Mouse (Mus musculus): Measurements from ENCODE around the gene Fbxo27. TPM values are rescaled to one million over a fixed set of nuclear protein-coding genes. Genes with fewer than 3 reads are reported as not detected.

Fbxo27 gene
- total and polyA plus RNA-seq, 3 experiments = not detected

- Histone ChIP-seq H3K4me1 (ENCODE audit: control insufficient read depth in 1 of 2, insufficient read depth in 2 of 2, low read length in 2 of 2) (no peaks in the 10 kb centered on the region), H3K27ac (ENCODE audit: control insufficient read depth, low read depth, low read length) (no peak overlapping the region), H3K36me3 (ENCODE audit: control insufficient read depth in 1 of 2, insufficient read depth in 2 of 2, low read length in 2 of 2) (no peaks in the 10 kb centered on the region), H3K4me3 (ENCODE audit: control insufficient read depth in 1 of 2, insufficient read depth in 1 of 2, low read depth in 2 of 2, low read length in 2 of 2) (no peak overlapping the region), H3K27me3 (ENCODE audit: control insufficient read depth in 1 of 2, insufficient read depth in 2 of 2, low read length in 2 of 2) (no peaks in the 10 kb centered on the region), H3K9me3 (replicated peaks; ENCODE audit: insufficient read depth, low read length) (no peaks in the 10 kb centered on the region), H3K9ac (ENCODE audit: control insufficient read depth, low read depth, low read length, poor library complexity, severe bottlenecking) (no peak overlapping the region), H3K79me2 (ENCODE audit: control insufficient read depth, insufficient read depth, low read length, poor library complexity) (no peaks in the 10 kb centered on the region)
- no peak for DNase-seq (ENCODE audit: low read depth, low spot score)
- TF ChIP-seq ETS1 (IDR thresholded peaks at IDR 0.05; ENCODE audit: low read depth, low read length) (no peak), GABPA (IDR thresholded peaks at IDR 0.05; ENCODE audit: low read depth, low read length) (no peak), POLR2A (IDR thresholded peaks at IDR 0.05; ENCODE audit: control insufficient read depth in 1 of 2, insufficient read depth in 1 of 2, low read depth in 1 of 2, low read length in 2 of 2, poor library complexity in 1 of 2) (no peak), RAD21 (IDR thresholded peaks at IDR 0.05; ENCODE audit: low read depth, low read length) (no peak), MEF2A (IDR thresholded peaks at IDR 0.05; ENCODE audit: extremely low read depth, insufficient replicate concordance, low read depth, low read length, poor library complexity, severe bottlenecking) (no peak), MXI1 (IDR thresholded peaks at IDR 0.05; ENCODE audit: low read depth, low read length) (no peak), JUND (IDR thresholded peaks at IDR 0.05; ENCODE audit: low read depth, low read length) (no peak), ZKSCAN1 (IDR thresholded peaks at IDR 0.05; ENCODE audit: low read depth, low read length) (no peak), CHD2 (IDR thresholded peaks at IDR 0.05; ENCODE audit: low read length) (no peak), MAFK (IDR thresholded peaks at IDR 0.05; ENCODE audit: borderline replicate concordance, low read depth, low read length) (no peak), ELF1 (IDR thresholded peaks at IDR 0.05; ENCODE audit: low read depth, low read length) (no peak), E2F4 (IDR thresholded peaks at IDR 0.05; ENCODE audit: borderline replicate concordance, low read depth, low read length) (no peak), MYC (IDR thresholded peaks at IDR 0.05; ENCODE audit: low read depth, low read length) (no peak), TAL1 (IDR thresholded peaks at IDR 0.05; ENCODE audit: low read length) (no peak), RCOR1 (IDR thresholded peaks at IDR 0.05; ENCODE audit: low read depth, low read length) (no peak), MYB (IDR thresholded peaks at IDR 0.05; ENCODE audit: low read depth, low read length) (no peak), ZNF384 (IDR thresholded peaks at IDR 0.05; ENCODE audit: low read depth, low read length) (no peak), NRF1 (IDR thresholded peaks at IDR 0.05; ENCODE audit: insufficient read depth, low read depth, low read length, poor library complexity, severe bottlenecking) (no peak), NELFE (IDR thresholded peaks at IDR 0.05; ENCODE audit: low read depth, low read length) (no peak)
Observed at GRCm38 (mm10) chr7:28724613-28725012, 32.0 kb downstream of the Fbxo27 start.

GRCm38 (mm10) chr7:28726600-28726999 is 34.0 kb downstream of the Fbxo27 start:
- Histone ChIP-seq H3K36me3 (ENCODE audit: control insufficient read depth in 1 of 2, insufficient read depth in 2 of 2, low read length in 2 of 2) (no peaks in the 10 kb centered on the region), H3K79me2 (ENCODE audit: control insufficient read depth, insufficient read depth, low read length, poor library complexity) (no peaks in the 10 kb centered on the region), H3K27me3 (ENCODE audit: control insufficient read depth in 1 of 2, insufficient read depth in 2 of 2, low read length in 2 of 2) (no peaks in the 10 kb centered on the region), H3K4me3 (ENCODE audit: control insufficient read depth in 1 of 2, insufficient read depth in 1 of 2, low read depth in 2 of 2, low read length in 2 of 2) (peak overlapping the region; percentile 48 to 50; a peak in 3 of 4 replicates), H3K4me1 (ENCODE audit: control insufficient read depth in 1 of 2, insufficient read depth in 2 of 2, low read length in 2 of 2) (no peaks in the 10 kb centered on the region), H3K9me3 (replicated peaks; ENCODE audit: insufficient read depth, low read length) (no peaks in the 10 kb centered on the region), H3K27ac (ENCODE audit: control insufficient read depth, low read depth, low read length) (no peak overlapping the region), H3K9ac (ENCODE audit: control insufficient read depth, low read depth, low read length, poor library complexity, severe bottlenecking) (peak overlapping the region; percentile 59)
- peak; percentile 88 for DNase-seq (ENCODE audit: low read depth, low spot score)
- TF ChIP-seq TCF12 (IDR thresholded peaks at IDR 0.05; ENCODE audit: low read depth, low read length) = peak; percentile 40; the same call in 1 of the 2 replicates
- no peak for TF ChIP-seq TBP (IDR thresholded peaks at IDR 0.05; ENCODE audit: low read depth, low read length)
- no peak for TF ChIP-seq GABPA (IDR thresholded peaks at IDR 0.05; ENCODE audit: low read depth, low read length)
- TF ChIP-seq KAT2A (conservative IDR thresholded peaks at IDR 0.05; ENCODE audit: low read depth, low read length) = no peak
- TF ChIP-seq MAX (IDR thresholded peaks at IDR 0.05; ENCODE audit: low read length) = peak; percentile 75; the same call in 1 of the 2 replicates
- no peak for TF ChIP-seq RCOR1 (IDR thresholded peaks at IDR 0.05; ENCODE audit: low read depth, low read length)
- no peak for TF ChIP-seq CHD2 (IDR thresholded peaks at IDR 0.05; ENCODE audit: low read length)
- TF ChIP-seq RAD21 (IDR thresholded peaks at IDR 0.05; ENCODE audit: low read depth, low read length) = peak; percentile 89
- no peak for TF ChIP-seq MAFK (IDR thresholded peaks at IDR 0.05; ENCODE audit: borderline replicate concordance, low read depth, low read length)
- TF ChIP-seq SMC3 (IDR thresholded peaks at IDR 0.05; ENCODE audit: low read depth, low read length) = peak; percentile 77
- TF ChIP-seq TAL1 (IDR thresholded peaks at IDR 0.05; ENCODE audit: low read length) = no peak
- TF ChIP-seq MYB (IDR thresholded peaks at IDR 0.05; ENCODE audit: low read depth, low read length) = no peak
- TF ChIP-seq SIN3A (IDR thresholded peaks at IDR 0.05; ENCODE audit: low read length) = peak; percentile 72; the same call in 1 of the 2 replicates
- TF ChIP-seq NELFE (IDR thresholded peaks at IDR 0.05; ENCODE audit: low read depth, low read length) = peak; percentile 32; the same call in 1 of the 2 replicates
- TF ChIP-seq MXI1 (IDR thresholded peaks at IDR 0.05; ENCODE audit: low read depth, low read length) = peak; percentile 85
- TF ChIP-seq POLR2AphosphoS5 (IDR thresholded peaks at IDR 0.05; ENCODE audit: borderline replicate concordance, low read depth, low read length) = no peak
- TF ChIP-seq USF1 (IDR thresholded peaks at IDR 0.05; ENCODE audit: low read depth, low read length) = 0 out of 2 replicates have a peak, but pooled peaks have one; percentile 11
- no peak for TF ChIP-seq CHD1 (IDR thresholded peaks at IDR 0.05; ENCODE audit: low read depth, low read length)
- no peak for TF ChIP-seq POLR2A (IDR thresholded peaks at IDR 0.05; ENCODE audit: control insufficient read depth in 1 of 2, insufficient read depth in 1 of 2, low read depth in 1 of 2, low read length in 2 of 2, poor library complexity in 1 of 2)
- TF ChIP-seq CTCF (IDR thresholded peaks at IDR 0.05 in 2 of 3, conservative IDR thresholded peaks at IDR 0.05 in 1 of 3; ENCODE audit: control insufficient read depth in 1 of 3, insufficient read depth in 1 of 3, low read depth in 2 of 3, low read length in 3 of 3, poor library complexity in 1 of 3, severe bottlenecking in 1 of 3) = peak; percentile 93 to 97 (median 96)
- TF ChIP-seq ZC3H11A (IDR thresholded peaks at IDR 0.05; ENCODE audit: low read depth, low read length) = peak; percentile 63
- no peak for TF ChIP-seq ETS1 (IDR thresholded peaks at IDR 0.05; ENCODE audit: low read depth, low read length)

Measured in MEL (cell line).